Mouse (Mus musculus): Measurements from ENCODE around the gene Bcar1. TPM values are rescaled to one million over a fixed set of nuclear protein-coding genes. Genes with fewer than 3 reads are reported as not detected.

Bcar1 gene
- polyA plus RNA-seq, 1 experiment, result 14.0 TPM

GRCm38 (mm10) chr8:111678111-111678510 lies 65.5 kb downstream of the Bcar1 start:
- no peaks in the 10 kb centered on the region for H3K4me1 ChIP-seq (replicated peaks; ENCODE audit: control insufficient read depth, insufficient read depth, low read length)

DNA sequence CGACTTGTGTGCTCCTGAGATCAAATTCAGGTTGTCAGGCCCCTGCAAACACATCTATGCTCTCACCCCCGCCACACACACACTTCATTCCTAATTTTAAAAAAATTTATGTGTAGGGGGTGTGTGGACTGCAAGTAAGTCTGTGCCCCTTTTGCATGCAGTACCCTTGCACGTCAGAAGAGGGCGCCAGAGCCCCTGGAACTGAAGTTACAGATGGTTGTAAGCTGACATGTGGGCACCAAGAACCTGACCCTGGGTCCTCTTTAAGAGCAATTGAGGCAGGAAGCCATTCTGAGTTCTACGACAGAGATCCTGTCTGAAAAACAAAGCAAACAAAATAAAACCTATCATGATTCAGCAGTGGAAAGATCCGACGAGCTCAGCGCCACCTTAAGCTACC lies 67.4 kb downstream of the Bcar1 start:
- WGBS, result 81% methylated on average over 8 of the region's 8 CpGs
- peak; percentile 35 for DNase-seq
- no peak overlapping the region for H3K4me3 ChIP-seq (ENCODE audit: control insufficient read depth, insufficient read depth, low read length)
- TF ChIP-seq CTCF (IDR thresholded peaks at IDR 0.05; ENCODE audit: borderline replicate concordance, control insufficient read depth, extremely low read depth, insufficient read depth, low read length, poor library complexity) (no peak), POLR2A (IDR thresholded peaks at IDR 0.05; ENCODE audit: control insufficient read depth, extremely low read depth, insufficient read depth, low read length, poor library complexity) (no peak)
- no peak overlapping the region for H3K27ac ChIP-seq (ENCODE audit: control insufficient read depth, insufficient read depth, low read length)
- H3K27me3 ChIP-seq (ENCODE audit: control insufficient read depth, insufficient read depth, low read length), result no peaks in the 10 kb centered on the region
- no peaks in the 10 kb centered on the region for H3K4me1 ChIP-seq (replicated peaks; ENCODE audit: control insufficient read depth, insufficient read depth, low read length)
- no peaks in the 10 kb centered on the region for H3K36me3 ChIP-seq (ENCODE audit: control insufficient read depth, insufficient read depth, low read length)

More at GRCm38 (mm10) chr8:111678111-111678510, 65.5 kb downstream of the Bcar1 start:
- peak; percentile 52 for DNase-seq
- Histone ChIP-seq H3K27ac (ENCODE audit: control insufficient read depth, insufficient read depth, low read length) (no peak overlapping the region), H3K27me3 (ENCODE audit: control insufficient read depth, insufficient read depth, low read length) (no peaks in the 10 kb centered on the region), H3K36me3 (ENCODE audit: control insufficient read depth, insufficient read depth, low read length) (no peaks in the 10 kb centered on the region), H3K4me3 (ENCODE audit: control insufficient read depth, insufficient read depth, low read length) (no peak overlapping the region)
- 23% methylated on average over 3 of the region's 3 CpGs for WGBS
- TF ChIP-seq CTCF (IDR thresholded peaks at IDR 0.05; ENCODE audit: borderline replicate concordance, control insufficient read depth, extremely low read depth, insufficient read depth, low read length, poor library complexity) (no peak), POLR2A (IDR thresholded peaks at IDR 0.05; ENCODE audit: control insufficient read depth, extremely low read depth, insufficient read depth, low read length, poor library complexity) (no peak)

DNA sequence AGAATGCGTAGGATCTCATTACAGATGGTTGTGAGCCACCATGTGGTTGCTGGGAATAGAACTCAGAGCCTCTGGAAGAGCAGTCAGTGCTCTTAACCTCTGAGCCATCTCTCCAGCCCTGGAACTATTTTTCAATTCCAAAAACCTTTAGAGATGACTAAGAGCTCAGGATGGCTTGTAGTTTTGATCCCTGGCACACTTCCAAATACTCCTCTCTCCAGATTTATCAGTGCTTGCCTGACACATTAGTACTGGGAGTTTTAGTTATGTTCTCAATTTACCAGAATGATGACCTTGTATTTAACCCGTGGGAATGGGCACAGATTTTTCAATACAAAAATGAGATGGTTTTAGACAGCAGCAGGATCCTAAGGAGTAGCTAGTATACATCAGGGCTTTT lies 76.9 kb downstream of the Bcar1 start:
- 94% methylated on average over 2 of the region's 2 CpGs for WGBS
- Histone ChIP-seq H3K27ac (ENCODE audit: control insufficient read depth, insufficient read depth, low read length) (no peak overlapping the region), H3K27me3 (ENCODE audit: control insufficient read depth, insufficient read depth, low read length) (no peaks in the 10 kb centered on the region), H3K4me1 (replicated peaks; ENCODE audit: control insufficient read depth, insufficient read depth, low read length) (no peaks in the 10 kb centered on the region), H3K4me3 (ENCODE audit: control insufficient read depth, insufficient read depth, low read length) (no peak overlapping the region), H3K36me3 (ENCODE audit: control insufficient read depth, insufficient read depth, low read length) (peaks cover 16% of the 10 kb centered on the region)
- no peak for TF ChIP-seq POLR2A (IDR thresholded peaks at IDR 0.05; ENCODE audit: control insufficient read depth, extremely low read depth, insufficient read depth, low read length, poor library complexity)
- TF ChIP-seq CTCF (IDR thresholded peaks at IDR 0.05; ENCODE audit: borderline replicate concordance, control insufficient read depth, extremely low read depth, insufficient read depth, low read length, poor library complexity), result no peak
- no peak for DNase-seq

DNA sequence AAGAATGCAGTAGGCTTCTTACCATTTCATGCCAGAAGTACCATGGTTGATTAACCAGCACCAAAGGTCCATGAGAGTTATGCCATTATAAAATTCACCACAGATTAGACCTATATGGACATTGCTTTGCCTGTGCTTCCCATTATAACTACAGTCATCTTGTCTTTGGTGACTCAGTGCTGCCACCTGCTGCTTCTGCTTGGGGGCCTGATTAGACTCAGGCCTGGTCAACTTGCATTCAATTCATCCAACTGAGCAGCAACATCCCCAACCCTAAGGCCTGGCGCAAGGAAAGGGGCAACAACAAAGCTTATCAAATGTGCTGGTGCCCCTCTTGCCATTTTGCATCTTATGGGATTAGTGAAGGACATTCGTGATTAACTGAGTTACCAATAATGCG lies 81.1 kb downstream of the Bcar1 start:
- TF ChIP-seq CTCF (IDR thresholded peaks at IDR 0.05; ENCODE audit: borderline replicate concordance, control insufficient read depth, extremely low read depth, insufficient read depth, low read length, poor library complexity) (peak; percentile 68; the same call in 1 of the 2 replicates), POLR2A (IDR thresholded peaks at IDR 0.05; ENCODE audit: control insufficient read depth, extremely low read depth, insufficient read depth, low read length, poor library complexity) (no peak)
- Histone ChIP-seq H3K4me3 (ENCODE audit: control insufficient read depth, insufficient read depth, low read length) (no peak overlapping the region), H3K27ac (ENCODE audit: control insufficient read depth, insufficient read depth, low read length) (no peak overlapping the region), H3K36me3 (ENCODE audit: control insufficient read depth, insufficient read depth, low read length) (0 out of 2 replicates have a peak, but pooled peaks cover 4% of the 10 kb centered on the region), H3K4me1 (replicated peaks; ENCODE audit: control insufficient read depth, insufficient read depth, low read length) (0 out of 2 replicates have a peak, but pooled peaks cover 2% of the 10 kb centered on the region), H3K27me3 (ENCODE audit: control insufficient read depth, insufficient read depth, low read length) (no peaks in the 10 kb centered on the region)
- 97% methylated on average over 3 of the region's 3 CpGs for WGBS
- peak; percentile 60 for DNase-seq

Other genes with a start within 250 kb of the Bcar1 start
- 9.0 and 10.1 TPM in 2 replicates for gene Wdr59, start 221.7 kb downstream of the Bcar1 start, polyA plus RNA-seq (2012; rRNA removed)
- 946 and 968 TPM in 2 replicates for gene Znrf1, start 207.7 kb downstream of the Bcar1 start, polyA plus RNA-seq (2012; rRNA removed)
- gene Ldhd, start 113.4 kb downstream of the Bcar1 start, polyA plus RNA-seq (2012; rRNA removed), result 10.4 and 10.7 TPM in 2 replicates
- 10.3 and 11.1 TPM in 2 replicates for gene Zfp1, start 100.4 kb downstream of the Bcar1 start, polyA plus RNA-seq (2012; rRNA removed)
- 6.6 and 11.8 TPM in 2 replicates for gene Ctrb1, start 52.8 kb downstream of the Bcar1 start, polyA plus RNA-seq (2012; rRNA removed)
- 5.5 and 5.8 TPM in 2 replicates for gene Cfdp1, start 110.5 kb upstream of the Bcar1 start, polyA plus RNA-seq (2012; rRNA removed)
- 3.1 and 3.7 TPM in 2 replicates for gene Tmem170, start 132.9 kb upstream of the Bcar1 start, polyA plus RNA-seq (2012; rRNA removed)
- 0.75 and 0.83 TPM in 2 replicates for gene Chst5, start 166.6 kb upstream of the Bcar1 start, polyA plus RNA-seq (2012; rRNA removed)
- 2.4 and 2.8 TPM in 2 replicates for gene Tmem231, start 190.1 kb upstream of the Bcar1 start, polyA plus RNA-seq (2012; rRNA removed)
- gene Gabarapl2, start 196.9 kb upstream of the Bcar1 start, polyA plus RNA-seq (2012; rRNA removed), result 34.1 and 45.3 TPM in 2 replicates
- 4.0 and 4.5 TPM in 2 replicates for gene Adat1, start 248.5 kb upstream of the Bcar1 start, polyA plus RNA-seq (2012; rRNA removed)